Mouse (Mus musculus): ENCODE data around the gene Lmbr1l.
"Not testable (repeated sequence)": the region's sequence is repeated elsewhere in the genome, so short reads cannot be mapped to it uniquely, and the experiment has no call there.

The Lmbr1l gene

GRCm38 (mm10) chr15:98917538-98918498 is at the start of gene Lmbr1l:
TSS of gene Lmbr1l (minus strand) at chr15:98918231.
- peak; percentile 99 for DNase-seq (ENCODE audit: low spot score in 2 of 2)

DNA sequence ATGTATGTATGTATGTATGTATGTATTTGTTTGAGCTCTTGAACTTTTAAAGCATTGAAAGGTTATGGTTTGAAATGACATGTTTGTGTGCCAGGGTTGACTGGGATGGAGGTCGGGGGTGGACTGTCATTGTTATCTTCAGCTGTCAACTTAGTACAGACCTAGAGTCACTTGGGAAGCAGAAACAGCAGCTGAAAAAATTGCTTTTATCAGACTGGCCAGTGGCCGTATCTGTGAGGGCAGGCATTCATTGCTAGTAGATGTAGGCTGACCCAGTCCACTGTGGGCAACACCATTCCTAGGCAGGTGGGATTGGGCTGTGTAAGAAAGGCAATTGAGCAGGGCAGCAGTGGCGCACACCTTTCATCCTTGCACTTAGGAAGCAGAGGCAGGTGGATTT is 41.5 kb upstream of the Lmbr1l start:
- no peak for DNase-seq (ENCODE audit: low spot score in 2 of 2)

DNA sequence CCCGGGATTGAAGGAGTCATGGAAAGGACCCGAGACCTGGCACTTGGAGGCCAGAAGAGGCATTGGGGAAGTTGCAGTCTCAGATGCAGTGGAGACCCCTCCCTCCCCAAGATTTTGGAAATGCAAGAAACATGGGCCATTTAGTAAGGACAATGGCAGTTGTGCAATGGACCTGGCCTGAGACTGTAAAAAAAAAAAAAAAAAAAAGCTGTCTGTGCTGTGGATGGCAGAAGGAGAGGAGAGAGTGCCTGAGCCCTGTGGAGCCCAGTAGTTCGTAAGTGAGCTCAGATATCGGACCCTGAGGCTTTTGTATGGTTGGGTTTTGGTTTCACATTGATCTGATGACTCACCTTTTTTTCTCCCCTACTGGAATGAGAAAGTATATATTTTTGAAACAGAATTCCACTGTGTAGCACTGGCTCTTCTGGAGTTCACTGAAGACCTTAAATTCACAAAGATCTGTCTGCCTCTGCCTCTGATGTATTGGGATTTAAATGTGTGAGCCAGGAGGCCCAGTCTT is 40.9 kb upstream of the Lmbr1l start:
- no peak for DNase-seq (ENCODE audit: low spot score in 2 of 2)

GRCm38 (mm10) chr15:98957475-98957874 is 39.4 kb upstream of the Lmbr1l start:
- no peak for DNase-seq (ENCODE audit: low spot score in 2 of 2)

GRCm38 (mm10) chr15:98956000-98956399 is 38.0 kb upstream of the Lmbr1l start:
- no peak for DNase-seq (ENCODE audit: low spot score in 2 of 2)

DNA sequence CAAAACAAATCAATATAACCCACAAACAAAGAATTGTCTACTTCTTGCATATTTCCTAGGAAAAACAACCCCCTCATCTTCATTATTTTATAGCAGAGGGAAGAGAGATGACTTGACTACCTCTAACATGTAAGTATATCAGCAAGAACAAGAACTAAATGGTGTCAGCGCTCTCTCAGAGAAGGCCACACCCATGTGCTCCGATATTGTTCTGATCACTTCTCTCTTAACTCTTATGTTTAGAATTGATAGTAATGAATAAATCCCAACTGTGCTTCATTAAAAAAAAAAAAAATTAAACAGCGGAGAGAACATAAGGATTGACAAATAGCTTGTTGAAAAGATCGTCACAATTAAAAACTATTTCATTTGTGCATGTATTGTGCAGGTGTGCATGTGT is 37.3 kb upstream of the Lmbr1l start:
- no peak for DNase-seq (ENCODE audit: low spot score in 2 of 2)

- peak in 1 of 2 experiments; percentile 34 for DNase-seq (ENCODE audit: low spot score in 2 of 2)
Measured at GRCm38 (mm10) chr15:98954425-98955253, 36.6 kb upstream of the Lmbr1l start.

DNA sequence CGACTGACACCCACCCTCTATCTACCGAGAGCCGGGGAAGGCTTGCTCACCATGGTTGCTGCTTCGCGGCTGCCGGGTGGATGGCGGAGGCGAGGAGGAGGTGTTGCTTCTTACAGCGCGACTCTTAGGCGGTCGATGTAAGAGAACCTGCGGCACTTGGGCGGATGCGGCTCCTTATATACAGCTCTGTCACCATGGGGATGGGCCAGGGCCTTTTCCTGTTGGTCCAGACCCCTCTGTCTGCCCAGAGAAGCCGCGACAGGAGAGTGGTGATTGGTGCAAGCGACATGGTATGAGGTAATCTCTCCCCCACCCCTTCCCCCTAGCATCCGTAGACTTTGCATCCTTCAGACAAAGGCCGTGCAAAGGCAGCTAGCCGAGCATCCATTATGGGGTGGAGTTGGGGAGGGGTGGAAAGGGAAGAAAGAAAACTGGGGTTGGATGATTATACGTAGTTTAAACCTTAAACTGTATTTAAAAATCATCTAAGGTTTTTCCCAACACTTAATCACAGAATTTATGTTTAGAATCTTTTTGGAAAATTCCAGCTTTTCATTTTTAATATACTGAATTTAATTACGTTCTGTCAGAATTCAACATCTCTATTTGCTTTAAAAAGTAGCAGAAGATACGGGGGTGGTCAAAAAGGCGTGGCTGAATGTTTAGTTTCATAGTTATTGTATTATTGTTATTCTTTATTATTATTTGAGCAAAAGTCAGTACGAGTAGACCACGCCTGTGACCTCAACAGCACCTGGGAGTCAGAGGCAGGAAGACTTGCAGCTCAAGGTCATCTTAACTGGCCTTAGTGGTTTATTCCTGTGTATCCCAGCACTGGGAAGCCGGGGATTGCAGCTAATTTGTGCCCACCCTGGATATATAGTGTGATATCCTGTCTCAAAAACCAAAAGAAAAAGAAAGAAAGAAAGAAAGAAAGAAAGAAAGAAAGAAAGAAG is 35.6 kb upstream of the Lmbr1l start, which contains the start of the genes Gm49450 and Tuba1a:
Gene Gm49450 (minus strand): TSS at position 151 of the 956 bp plus-strand sequence.
Gene Tuba1a (minus strand): TSS at position 303 of the 956 bp plus-strand sequence.
- peak; percentile 95 to 96 for DNase-seq (ENCODE audit: low spot score in 2 of 2)

DNA sequence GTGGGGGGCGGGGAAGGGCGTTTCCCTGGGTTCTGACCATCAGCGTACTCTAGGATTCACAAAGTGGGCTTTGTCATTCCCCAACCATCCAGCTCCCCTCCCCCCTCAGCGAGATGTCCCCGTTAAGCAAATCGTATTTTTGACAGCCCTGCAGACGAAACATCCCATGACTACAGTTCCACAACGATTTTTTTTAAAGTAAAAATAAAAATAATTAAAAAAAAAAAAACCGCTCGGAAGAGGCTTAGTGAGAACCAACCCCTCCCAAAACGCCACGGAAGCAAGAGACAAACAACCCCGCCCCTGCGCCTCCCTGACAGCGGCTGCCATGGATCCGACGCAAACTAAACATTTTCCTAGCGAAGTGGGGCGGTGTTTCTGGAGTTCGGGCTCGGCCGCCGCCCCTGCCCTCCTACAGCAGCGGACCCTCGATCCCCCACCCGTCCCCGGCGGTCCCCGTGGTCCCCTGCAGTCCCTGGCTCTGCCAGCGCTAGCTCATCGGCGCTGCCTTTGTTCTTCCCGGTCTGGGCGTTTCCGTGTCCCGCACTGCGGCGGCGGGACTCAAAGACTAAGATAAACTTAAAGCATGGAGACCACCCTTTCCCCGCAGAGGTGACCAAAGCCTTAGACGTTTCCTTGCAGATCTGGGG is 34.8 kb upstream of the Lmbr1l start:
- peak in 1 of 2 experiments; percentile 75 for DNase-seq (ENCODE audit: low spot score in 2 of 2)

DNA sequence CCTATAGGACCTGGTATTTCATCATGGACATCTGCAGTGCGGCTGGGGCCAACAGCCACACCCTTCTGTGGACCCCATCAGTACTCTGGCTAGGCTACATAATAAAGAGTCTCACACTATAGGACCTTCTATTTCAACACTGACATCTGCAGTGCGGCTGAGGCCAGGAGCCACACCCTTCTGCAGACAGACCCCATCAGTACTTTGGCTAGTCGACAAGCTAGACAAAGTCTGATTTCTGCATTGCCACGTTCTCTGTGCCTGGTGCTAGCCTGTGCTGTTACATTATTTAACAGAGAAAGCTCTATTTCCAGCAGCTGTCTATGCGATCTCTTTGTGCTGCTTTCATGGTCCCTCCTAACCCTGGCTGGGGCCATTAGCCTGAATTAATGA is 34.0 kb upstream of the Lmbr1l start:
- DNase-seq (ENCODE audit: low spot score in 2 of 2): no peak

GRCm38 (mm10) chr15:98951122-98952062 is 33.4 kb upstream of the Lmbr1l start:
- DNase-seq (ENCODE audit: low spot score in 2 of 2): not testable (repeated sequence)

DNA sequence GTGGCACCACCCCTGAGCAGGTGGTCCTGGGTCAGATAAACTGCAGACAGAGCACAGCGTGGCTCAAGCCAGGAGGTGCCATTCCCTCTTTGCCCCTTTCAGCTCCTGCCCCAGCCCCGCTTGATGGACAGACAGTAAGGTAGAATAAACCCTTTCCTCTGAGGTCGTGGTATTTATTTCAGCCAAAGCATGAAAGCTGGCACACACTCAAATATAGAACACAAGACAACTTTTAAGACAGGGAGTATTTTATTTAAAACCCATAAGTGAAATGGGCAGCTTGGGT is 31.5 kb upstream of the Lmbr1l start:
- DNase-seq (ENCODE audit: low spot score in 2 of 2): no peak

GRCm38 (mm10) chr15:98948857-98949606 is 31.0 kb upstream of the Lmbr1l start:
- DNase-seq (ENCODE audit: low spot score in 2 of 2): no peak

DNA sequence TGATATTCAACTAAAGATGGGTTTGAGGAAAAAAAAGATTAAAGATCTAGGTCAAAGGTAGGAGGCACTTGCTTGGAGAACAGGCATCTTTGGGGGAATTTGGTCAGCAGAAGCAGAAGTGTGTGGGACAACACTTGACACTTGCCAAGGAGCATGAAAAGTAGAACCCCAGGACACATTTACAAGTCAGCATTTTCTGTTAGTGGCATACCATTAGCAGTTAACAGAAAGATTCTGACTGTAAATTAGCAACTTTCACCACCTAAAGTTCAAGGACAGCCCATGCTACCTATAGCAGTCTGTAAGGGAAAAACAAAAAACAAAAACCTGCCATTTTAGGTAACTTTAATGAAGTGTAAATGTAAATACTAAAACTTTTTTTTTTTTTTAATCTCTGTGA is 30.4 kb upstream of the Lmbr1l start:
- no peak for DNase-seq (ENCODE audit: low spot score in 2 of 2)

DNA sequence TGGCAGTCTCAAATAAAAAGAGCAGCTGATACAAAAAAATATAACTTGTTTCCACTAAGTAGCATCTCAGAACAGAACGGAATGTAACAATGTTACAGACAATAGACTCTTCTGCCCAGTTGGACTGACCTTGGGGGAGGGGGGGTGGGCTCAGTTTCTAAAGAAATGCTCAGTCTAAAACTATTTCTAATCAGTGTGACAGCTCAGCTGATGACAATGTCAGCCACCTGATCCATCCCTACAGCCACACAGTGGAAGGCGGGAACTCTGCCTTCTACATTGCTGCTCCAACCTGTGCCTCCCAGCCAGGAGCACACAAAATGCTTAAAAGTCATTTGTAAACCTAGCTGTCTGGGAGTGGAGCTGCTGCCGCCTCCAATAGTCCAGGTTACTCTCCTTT is 29.9 kb upstream of the Lmbr1l start:
- DNase-seq (ENCODE audit: low spot score in 2 of 2): no peak

DNA sequence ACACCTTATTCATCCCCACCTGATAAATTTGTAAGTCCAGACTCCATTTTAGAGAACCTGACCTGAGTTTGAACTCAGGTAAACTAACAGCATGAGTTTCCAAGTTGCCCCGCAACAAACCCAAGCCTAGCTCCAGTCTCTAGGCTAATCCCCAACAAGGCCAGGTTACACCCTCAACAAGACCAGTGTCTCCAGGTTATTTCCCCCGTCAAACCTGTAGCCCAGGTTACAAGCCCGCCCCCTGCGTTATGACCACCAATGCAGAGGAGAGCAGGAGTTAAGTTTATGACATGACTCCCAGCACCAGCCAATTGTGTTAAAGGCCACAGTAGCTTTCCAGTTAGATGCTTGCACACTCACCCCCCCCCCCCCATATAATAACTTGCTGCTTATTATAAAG is 25.1 kb upstream of the Lmbr1l start:
- DNase-seq (ENCODE audit: low spot score in 2 of 2): no peak

DNA sequence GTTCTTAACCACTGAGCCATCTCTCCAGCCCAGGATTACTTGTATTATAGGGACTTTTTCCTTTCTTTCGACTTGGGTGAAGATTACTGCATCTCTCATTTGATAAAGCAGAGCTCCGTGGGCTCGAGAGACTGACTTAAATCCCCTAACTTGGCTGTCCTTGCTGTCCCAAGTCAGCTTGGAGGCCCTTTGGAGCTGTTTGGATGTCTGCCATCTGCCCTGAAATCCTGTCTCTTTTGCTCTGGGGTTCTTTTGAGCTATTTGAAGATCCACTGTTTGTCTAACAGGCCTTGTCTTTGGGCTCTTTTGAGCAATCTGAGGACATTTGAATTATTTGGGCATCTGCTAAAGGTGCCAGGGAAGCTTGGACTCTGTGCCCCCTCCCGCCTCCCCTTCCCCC is 24.1 kb upstream of the Lmbr1l start:
- DNase-seq (ENCODE audit: low spot score in 2 of 2): no peak

- DNase-seq (ENCODE audit: low spot score in 2 of 2): no peak
Measured at GRCm38 (mm10) chr15:98941539-98941938, 23.5 kb upstream of the Lmbr1l start.

DNA sequence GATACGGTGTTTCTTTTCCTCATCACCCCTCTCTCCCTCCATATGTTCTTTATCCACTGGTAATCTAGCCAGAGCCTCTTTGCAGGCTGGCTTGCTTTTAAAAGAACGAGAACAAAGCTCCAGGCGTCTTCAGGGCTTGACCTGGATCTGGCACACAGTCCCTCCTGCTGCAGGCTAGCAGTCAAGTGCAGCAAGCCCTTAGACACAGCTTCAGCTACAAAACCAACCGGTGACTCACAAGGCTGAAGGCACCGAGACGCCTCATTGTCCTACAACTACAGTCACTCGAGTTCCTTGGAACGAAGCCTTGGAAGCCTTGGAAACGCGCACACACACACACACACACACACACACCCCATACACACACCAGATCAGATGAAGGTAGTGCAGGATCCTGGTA is 22.8 kb upstream of the Lmbr1l start:
- no peak for DNase-seq (ENCODE audit: low spot score in 2 of 2)
